Mouse (Mus musculus): Measurements from ENCODE around the gene Dnmt3c.
"Not testable (repeated sequence)": the region's sequence is repeated elsewhere in the genome, so short reads cannot be mapped to it uniquely, and the experiment has no call there.

GRCm38 (mm10) chr2:153693413-153693812 is 3.0 kb upstream of the Dnmt3c start:
- not testable (repeated sequence) for TF ChIP-seq CEBPB (IDR thresholded peaks at IDR 0.05; ENCODE audit: insufficient read depth, poor library complexity, severe bottlenecking); POLR2A (IDR thresholded peaks at IDR 0.05; ENCODE audit: insufficient read length, low read depth); E2F4 (IDR thresholded peaks at IDR 0.05; ENCODE audit: insufficient read depth); TCF12 (IDR thresholded peaks at IDR 0.05; ENCODE audit: insufficient read depth, poor library complexity, severe bottlenecking); REST (IDR thresholded peaks at IDR 0.05; ENCODE audit: insufficient read depth, insufficient read length); MAX (IDR thresholded peaks at IDR 0.05; ENCODE audit: low read depth); POLR2AphosphoS2 (IDR thresholded peaks at IDR 0.05; ENCODE audit: insufficient read length, low read depth); TCF3 (IDR thresholded peaks at IDR 0.05; ENCODE audit: insufficient read length, low read depth); USF1 (IDR thresholded peaks at IDR 0.05; ENCODE audit: low read depth); SRF (IDR thresholded peaks at IDR 0.05; ENCODE audit: control insufficient read depth, insufficient read length, low read depth)

Data from myocyte (in vitro differentiated cells).